Mouse (Mus musculus) thymus, postnatal 4 days (tissue): ENCODE results near the gene Cbs.

Source experiments
- DNase-seq: peaks from one replicate; pipeline ENCODE4 v3.0.0; 2021

Cbs gene

GRCm38 (mm10) chr17:31636942-31637811 is at the start of gene Cbs:
Cbs (minus strand) TSS chr17:31637238.
- DNase-seq: peak; percentile 56

- DNase-seq: no peak
These were observed 49.2 kb upstream of the Cbs start for GRCm38 (mm10) chr17:31686225-31686564.

GRCm38 (mm10) chr17:31685514-31686224 is 48.6 kb upstream of the Cbs start:
- DNase-seq: peak; percentile 87

GRCm38 (mm10) chr17:31680450-31680849 is 43.4 kb upstream of the Cbs start:
- no peak for DNase-seq

- no peak for DNase-seq
These were observed 40.5 kb upstream of the Cbs start, which contains the start of gene Cryaa for GRCm38 (mm10) chr17:31677507-31677906. Cryaa (plus strand) TSS chr17:31677807.

GRCm38 (mm10) chr17:31674426-31674825 is 37.4 kb upstream of the Cbs start:
- no peak for DNase-seq

GRCm38 (mm10) chr17:31672279-31672678 is 35.2 kb upstream of the Cbs start:
- DNase-seq: no peak

- DNase-seq: no peak
These were observed 34.7 kb upstream of the Cbs start for GRCm38 (mm10) chr17:31671698-31672097.

GRCm38 (mm10) chr17:31670163-31670562 is 33.1 kb upstream of the Cbs start:
- DNase-seq: no peak

- DNase-seq: no peak
These were observed 31.3 kb upstream of the Cbs start for GRCm38 (mm10) chr17:31668306-31668705.

GRCm38 (mm10) chr17:31664760-31665159 is 27.7 kb upstream of the Cbs start:
- DNase-seq: peak; percentile 90

- DNase-seq: peak; percentile 54
These were observed 25.8 kb upstream of the Cbs start for GRCm38 (mm10) chr17:31662855-31663254.

- no peak for DNase-seq
These were observed 23.7 kb upstream of the Cbs start for GRCm38 (mm10) chr17:31660661-31661250.

- peak; percentile 99 for DNase-seq
These were observed 21.6 kb upstream of the Cbs start, which contains the start of gene U2af1 for GRCm38 (mm10) chr17:31658468-31659185. U2af1 (minus strand) TSS chr17:31658892.

- DNase-seq: no peak
These were observed 21.1 kb upstream of the Cbs start for GRCm38 (mm10) chr17:31658136-31658467.

GRCm38 (mm10) chr17:31657141-31657983 is 20.3 kb upstream of the Cbs start:
- DNase-seq: no peak

GRCm38 (mm10) chr17:31656682-31657081 is 19.6 kb upstream of the Cbs start:
- no peak for DNase-seq

GRCm38 (mm10) chr17:31655366-31655765 is 18.3 kb upstream of the Cbs start:
- DNase-seq: no peak

GRCm38 (mm10) chr17:31653277-31653676 is 16.2 kb upstream of the Cbs start:
- DNase-seq: no peak

- no peak for DNase-seq
These were observed 15.1 kb upstream of the Cbs start for GRCm38 (mm10) chr17:31652152-31652551.

- DNase-seq: no peak
These were observed 9.4 kb upstream of the Cbs start for GRCm38 (mm10) chr17:31646199-31647002.
